Mouse (Mus musculus) spleen, adult 2 months (tissue): Measurements from ENCODE around the gene Kcnk7.

Experiments
- CTCF ChIP-seq: fragments of 200-500 bp; IDR thresholded peaks from 2 replicates; pipeline ENCODE4 v1.5.1; 2011; ENCODE audit warnings: mild to moderate bottlenecking, inconsistent platforms; ENCODE audit not compliant: insufficient read depth, insufficient read length, insufficient replicate concordance; ENCODE audit errors: extremely low read depth
- POLR2A ChIP-seq: fragments of 200-500 bp; IDR thresholded peaks from 2 replicates; pipeline ENCODE4 v1.6.1; 2011; ENCODE audit warnings: low read depth, low read length, inconsistent platforms

GRCm38 (mm10) chr19:5690343-5690735 lies 13.8 kb upstream of the Kcnk7 start:
- TF ChIP-seq POLR2A, result no peak
- TF ChIP-seq CTCF, result no peak
